Mouse (Mus musculus): ENCODE results near the gene Ahcyl1.

Ahcyl1 gene

DNA sequence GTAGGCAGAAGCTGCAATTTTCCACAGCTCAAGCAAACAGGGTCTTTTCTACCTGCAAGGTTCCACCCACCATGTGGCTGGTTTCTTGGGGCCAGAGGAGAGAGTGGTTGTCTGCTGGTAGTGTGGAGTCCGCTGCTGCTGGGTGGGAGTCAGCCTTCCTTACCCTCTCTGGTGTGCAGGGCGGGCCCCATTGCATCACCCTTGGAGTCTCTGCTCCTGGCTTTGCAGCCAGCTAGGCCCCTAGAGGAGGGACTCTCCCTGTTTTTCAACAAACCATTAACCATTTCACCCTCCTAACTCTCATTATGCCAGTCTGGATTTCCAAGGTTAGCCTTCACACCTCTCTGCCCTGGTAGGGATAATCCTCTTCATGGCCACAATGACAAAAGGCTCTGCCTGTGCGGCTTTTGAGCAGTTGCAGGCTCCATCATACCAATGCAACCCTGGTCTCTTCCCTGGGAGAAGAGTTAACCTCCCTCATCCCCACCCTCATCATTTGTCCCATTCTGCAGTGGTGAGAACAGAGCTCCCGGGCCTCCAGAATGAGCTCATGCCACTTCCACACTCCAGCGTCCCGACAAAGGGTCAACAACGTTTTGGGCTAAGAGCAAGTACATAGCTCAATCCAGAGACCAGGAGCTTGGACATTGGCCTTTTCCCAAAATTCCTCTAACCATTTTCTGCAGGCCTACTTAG, 7.5 kb upstream of the Ahcyl1 start:
- DNase-seq (ENCODE audit: low spot score): no peak

DNA sequence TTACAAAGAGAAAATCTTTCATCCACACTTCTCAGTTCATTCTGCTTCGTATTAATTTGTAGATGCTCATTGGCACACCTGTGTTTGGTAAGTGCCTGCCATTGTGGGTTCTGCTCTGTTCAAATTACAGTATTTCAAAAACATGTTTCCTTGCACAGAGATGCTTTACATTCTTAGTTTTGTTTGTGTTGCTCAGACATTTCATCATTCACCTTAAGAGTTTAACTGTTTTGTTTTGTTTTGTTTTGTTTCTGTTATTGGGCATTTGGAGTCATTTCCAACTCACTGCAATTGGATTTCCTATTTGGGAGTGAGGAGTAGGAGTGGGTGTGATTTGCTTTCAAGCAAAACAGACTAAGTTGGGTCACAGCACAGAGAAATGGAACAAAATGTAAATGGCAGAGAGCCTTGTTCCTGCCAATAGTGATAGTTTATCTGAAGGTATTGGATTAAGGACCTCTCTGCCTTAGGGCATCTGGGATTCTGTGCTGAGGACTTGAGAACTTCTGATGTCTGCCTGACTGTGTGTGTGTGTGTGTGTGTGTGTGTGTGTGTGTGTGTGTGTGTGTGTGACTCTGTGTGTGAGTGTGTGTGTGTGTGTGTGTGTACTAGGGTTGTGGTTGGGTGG, 5.5 kb upstream of the Ahcyl1 start:
- DNase-seq (ENCODE audit: low spot score): no peak

DNA sequence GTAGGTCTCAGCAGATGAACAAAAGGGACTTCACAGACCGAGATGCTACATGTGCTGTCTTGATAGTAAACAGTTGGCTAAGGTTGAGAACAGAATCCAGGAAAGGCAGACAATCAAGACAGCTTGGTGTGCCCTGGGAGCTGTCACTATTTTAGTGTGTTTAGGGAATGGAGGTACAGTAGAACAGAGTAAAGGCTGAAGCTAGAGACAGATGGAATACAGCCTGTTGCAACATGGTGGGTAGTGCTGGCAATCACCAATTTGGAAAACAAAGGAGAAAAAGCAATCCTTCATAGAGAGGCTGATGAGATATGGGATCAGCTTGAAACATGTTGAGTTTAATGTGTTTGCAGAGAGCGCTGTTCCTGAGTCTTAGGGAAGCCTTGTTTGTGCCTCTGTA, 4.3 kb upstream of the Ahcyl1 start:
- no peak for DNase-seq (ENCODE audit: low spot score)

DNA sequence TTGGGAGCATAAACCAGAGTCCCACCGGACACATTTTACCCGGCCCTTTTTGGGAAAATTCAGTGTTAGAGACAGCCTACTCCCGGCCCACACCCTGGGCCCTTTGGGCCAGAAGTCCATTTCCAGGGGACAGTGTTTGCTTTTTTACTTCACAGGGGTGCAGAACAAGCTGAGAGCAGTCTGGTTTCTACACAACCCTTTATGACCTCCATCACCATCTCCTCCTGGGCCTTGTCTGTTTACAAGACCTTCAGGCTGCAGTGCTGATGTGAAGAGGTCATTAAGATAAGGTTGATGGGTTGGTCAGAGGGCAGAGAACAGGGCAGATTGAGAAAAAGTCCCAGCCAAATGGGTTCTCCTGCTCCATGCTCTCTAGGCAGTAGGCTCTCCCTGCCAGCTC, 550 bp upstream of the Ahcyl1 start:
- DNase-seq (ENCODE audit: low spot score): no peak

DNA sequence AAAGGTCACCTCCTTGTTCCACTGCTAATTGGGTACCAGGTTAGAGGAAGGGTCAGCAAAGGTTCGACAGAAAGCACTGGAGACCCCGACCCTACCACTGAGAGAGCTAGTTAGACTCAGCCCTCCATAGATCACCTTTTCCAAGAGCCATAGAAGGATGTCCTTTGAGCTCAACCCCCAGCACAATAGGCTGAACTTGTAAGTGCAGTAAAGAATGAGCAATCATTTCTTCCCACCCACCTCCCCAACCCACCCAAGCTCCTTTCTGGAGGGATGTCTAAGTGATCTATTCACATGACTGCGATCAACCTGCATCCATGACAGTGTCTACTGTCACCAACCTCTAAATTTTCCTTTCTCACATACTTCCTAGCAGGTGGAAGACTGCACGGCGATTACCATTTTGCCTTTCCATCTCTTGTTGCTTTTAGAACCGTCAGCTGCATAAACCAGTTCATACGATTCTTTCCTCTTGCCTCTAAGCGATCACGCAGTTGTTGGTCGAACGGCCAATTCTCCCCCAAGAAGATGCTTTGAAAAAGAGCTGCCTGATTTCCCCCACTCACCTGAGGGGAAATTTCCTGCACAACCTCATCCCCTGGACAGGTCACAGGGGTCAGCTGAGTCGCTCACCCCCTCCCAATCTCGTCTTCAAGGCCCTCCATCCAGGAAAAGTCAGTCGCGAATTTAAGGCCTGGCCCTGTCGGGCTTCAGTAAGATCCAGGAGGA, 977 bp downstream of the Ahcyl1 start:
- DNase-seq (ENCODE audit: low spot score): no peak

DNA sequence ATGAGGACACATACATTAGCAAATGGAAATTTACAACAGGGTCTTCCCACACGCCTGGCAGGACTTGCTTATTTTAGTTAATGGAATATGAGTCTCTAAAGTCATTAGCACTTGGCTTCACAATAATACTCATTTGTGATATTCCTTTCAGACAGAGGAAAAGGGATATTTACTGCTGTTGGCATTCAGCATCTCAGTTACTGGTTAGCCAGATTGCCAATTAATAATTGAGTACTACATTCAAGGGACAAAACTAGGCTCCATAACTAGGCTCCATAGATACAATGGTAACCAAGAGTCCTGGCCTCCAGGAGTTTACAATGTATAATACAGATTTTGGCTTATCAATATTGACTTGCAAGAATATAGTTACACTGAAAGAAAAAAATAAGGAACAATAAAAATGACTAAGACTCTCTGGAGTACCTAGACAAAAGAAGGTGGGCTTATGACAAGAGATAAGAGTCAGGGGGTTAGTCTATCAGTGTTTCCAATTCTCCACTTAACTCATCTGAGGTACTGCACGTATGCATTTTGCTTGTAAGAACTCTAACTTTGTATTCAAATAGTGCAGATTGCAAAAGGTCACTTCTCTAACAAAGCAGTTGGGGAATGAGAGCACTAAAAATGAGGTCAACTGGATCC, 2.0 kb downstream of the Ahcyl1 start:
- DNase-seq (ENCODE audit: low spot score): no peak

DNA sequence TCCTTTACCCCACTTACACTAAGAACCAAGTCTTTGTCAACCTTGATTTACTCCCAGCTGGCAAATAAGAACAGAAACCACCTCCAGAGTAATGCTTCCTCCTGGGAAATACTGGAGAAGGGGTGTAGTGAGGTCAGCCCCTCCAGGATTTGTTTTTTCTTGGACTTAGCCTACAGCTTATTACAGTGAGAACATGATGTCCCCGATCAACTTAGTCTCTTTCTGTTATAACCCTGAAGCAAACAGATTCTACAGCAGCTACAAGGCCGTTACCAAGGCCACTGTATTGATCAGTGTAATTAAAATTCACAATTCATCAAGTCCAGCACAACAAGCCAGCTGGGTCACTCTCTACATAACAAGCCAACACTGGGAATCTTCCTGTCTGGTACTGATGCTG, 6.0 kb downstream of the Ahcyl1 start:
- no peak for DNase-seq (ENCODE audit: low spot score)

DNA sequence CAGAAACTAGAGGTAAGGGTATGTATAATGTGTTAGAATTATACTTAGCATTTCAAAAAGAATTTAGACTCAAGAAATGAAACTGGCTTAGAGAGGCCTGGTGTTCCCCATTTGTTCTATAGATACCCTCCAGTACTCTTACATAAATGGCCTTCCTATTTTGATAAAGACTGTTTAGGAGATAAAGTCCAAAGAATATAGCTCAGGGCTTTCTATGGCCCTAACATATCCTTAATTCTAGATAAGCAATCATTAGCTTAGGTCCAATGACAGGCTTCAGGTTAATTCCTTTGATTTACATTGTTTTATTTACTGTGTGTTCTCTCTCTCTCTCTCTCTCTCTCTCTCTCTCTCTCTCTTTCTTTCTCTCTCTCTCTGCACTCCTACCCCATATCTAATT, 7.1 kb downstream of the Ahcyl1 start:
- no peak for DNase-seq (ENCODE audit: low spot score)

DNA sequence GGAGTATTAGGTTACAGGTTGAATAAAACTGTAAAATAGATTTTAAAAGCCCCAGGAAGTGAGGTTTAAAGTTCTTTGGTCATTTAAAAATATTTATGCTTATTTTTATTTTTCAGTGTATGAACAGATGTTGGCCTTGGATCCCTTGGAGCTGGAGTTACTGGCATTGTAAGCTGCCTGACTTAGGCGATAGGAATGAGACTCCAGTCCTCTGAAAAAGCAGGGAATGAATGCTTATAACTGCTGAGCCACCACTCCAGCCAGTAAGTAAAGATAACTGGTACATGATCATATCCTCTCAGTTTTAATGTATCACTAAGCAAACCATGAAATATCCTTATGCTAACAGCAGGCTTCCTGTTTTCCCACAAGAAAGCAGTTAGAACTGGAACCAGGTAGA, 8.1 kb downstream of the Ahcyl1 start:
- no peak for DNase-seq (ENCODE audit: low spot score)

DNA sequence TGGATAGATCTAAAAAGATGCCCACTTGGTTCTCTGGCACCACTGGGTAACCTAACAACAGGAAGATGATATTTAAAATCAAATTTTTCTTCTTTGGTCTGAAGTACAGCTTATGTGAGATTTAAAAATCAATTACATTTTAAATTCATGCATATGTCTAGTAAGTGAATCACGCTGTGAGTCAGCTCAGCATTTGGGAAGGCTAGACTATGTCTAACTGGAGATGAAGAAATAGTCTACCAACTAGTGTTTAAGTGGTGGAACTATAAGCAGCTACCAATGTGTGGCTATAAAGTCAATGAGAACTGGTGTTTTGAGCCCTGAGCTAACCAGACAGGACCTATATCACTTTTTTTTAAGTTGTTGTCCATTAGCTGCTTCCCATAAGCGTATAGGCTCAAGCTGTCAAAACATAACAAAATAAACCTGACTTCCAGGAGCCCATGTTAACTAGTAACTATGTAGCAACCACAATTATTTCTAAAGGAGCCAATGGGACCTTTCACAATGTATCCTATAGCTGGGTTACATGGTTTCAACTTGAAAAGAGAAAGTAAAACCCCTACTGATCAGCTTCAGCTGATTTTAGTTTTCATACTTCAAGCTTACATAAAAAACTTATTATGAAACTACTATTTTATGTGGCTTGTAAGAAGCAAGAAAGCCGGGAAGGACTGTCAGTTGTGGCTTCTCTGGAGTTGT, 9.9 kb downstream of the Ahcyl1 start:
- no peak for DNase-seq (ENCODE audit: low spot score)

DNA sequence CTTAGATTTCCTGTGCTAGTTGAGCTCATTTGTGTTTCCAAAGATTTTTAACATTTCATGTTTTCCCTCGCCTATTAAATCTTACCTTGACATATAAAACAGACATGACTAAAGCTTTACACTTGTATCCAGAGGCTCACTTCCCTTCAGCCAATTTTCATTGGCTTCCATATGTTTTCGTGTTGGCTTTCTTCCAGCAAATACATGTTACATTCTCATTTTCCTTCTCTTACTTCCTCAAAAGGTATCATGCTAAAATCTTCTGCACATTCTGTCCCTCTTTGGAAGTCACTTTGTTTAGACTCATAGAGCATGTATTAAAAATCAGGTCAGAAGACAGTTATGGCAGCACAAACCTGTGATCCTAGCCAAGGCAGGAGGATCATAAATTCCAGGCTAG, 10.7 kb downstream of the Ahcyl1 start:
- no peak for DNase-seq (ENCODE audit: low spot score)

DNA sequence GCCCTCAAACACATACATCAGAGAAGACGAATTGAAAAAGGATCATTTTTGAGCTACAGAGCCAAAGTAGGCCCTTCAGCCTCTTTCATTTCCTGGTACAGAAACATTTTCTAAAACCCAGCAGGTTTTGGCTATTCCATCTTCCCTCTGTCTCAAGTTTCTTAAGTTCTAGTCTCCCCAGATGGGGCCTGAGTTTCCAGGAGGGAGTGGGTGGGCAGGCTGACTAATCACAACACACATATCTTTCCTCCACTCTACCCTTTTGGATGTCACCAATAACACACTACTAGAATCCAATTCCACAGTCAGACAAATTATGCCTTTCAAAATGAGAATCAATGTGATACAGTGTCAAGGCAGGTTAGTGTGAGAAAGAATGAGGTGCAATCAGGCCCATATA, 12.8 kb downstream of the Ahcyl1 start:
- DNase-seq (ENCODE audit: low spot score): no peak

DNA sequence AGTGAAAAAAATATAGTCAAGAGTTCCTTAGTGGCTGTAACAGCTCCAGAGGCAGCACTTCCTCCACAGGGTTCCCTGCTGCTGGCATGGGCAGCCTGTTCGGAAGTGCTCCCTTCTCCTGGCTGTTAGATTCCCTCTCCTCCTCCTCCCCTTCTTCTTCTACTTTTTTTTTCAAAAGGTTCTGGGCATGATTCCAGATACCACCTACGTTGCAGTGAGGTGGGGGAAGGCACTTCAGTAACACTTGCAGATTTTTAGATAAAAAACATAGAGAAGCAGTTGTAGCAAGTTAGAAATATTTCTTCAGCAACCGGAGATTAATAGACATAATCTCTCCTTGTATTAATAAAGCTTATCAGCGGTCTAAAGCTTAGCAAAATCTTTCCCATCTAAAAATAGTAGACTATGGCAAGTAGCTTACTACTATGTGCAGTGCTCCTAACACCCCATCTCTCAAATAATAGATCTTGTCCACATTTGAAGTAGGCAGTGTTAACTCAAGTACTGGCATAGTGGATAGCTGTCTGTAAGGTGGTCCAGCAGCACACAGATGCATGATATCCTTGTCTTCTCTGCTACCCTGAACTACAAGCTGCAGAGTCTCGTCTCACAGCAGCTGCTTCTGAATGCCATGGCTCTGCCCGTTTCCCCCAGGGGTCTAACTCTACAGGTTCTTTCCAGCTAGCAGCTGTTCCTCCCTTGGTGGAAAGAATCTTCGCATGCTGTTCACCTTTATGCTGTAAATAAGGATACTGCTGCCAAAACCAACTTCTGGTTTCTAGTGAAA, 15.4 kb downstream of the Ahcyl1 start:
- DNase-seq (ENCODE audit: low spot score): no peak

DNA sequence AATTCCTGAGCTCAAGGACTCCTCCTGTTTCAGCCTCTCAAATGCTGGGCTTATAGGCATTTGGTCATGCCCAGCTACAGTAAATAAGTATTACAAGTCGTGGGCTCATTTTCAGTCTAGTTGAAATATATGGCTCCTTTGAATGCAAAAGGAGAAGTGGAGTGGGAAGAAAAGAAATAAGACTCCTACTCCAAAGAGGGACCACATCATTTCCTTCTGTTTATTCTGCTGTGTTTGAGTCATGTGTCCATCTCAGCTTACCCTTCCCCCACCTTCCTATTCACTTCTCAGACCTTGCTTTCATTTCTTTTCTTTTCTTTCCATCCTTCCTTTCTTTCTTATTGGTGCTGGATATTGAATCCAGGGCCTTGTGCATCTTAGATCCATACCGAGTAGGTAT, 24.9 kb downstream of the Ahcyl1 start:
- no peak for DNase-seq (ENCODE audit: low spot score)

DNA sequence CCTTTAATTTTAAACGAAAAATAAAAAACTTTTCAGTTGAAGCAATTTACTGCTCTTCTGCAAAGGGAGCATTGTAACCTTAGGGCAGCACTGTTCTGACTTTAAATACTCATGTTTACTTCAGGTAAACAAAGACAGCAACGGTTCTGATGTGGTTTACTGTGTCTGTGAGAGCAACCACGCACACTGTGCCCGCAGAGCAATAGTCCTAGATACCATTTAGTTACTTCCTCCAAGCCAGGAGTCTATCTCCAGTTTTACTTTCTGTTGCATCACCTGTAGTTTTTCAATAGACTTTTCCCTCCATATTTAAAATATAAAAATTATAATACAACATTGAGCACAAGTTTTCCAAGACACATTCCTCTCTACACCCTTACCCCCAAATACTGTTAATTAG, 25.9 kb downstream of the Ahcyl1 start:
- DNase-seq (ENCODE audit: low spot score): no peak

DNA sequence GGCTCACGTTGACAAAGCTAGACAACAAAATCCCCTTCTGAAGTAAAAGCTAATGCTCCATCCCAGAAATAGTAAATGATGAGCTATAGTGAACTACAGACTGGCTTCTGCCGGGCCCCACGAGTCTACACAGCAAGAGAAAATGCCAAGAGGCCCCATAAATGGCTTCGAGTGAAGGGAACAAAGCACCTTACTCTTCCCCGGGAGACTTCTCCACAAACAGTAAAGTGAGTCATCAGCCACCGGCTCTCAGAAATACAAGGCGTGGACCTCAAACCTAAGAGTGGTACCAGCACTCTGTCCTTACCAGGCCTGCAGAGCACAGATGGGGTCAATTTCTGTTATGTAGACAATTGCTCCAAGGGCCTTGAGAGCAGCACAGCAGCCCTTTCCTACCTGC, 27.6 kb downstream of the Ahcyl1 start:
- DNase-seq (ENCODE audit: low spot score): no peak

DNA sequence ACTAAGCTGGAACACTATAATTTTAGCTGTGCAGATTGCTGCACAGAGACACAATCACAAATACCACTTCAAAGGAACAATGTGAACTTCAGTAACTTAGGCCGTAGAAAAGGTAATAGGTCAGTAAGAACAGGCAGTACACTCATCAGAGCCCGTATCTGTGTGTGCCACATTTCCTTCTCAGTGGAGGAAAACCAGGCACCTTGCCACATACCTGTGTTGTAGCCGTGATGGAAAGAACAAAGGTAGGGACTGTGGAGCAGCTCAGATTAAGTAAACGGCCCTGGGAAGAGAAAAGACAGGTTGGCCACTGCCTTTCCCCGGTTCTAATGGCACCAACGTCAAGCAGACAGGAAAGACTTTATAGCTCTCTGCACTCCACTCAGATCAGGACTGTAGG, 28.9 kb downstream of the Ahcyl1 start:
- DNase-seq (ENCODE audit: low spot score): no peak

DNA sequence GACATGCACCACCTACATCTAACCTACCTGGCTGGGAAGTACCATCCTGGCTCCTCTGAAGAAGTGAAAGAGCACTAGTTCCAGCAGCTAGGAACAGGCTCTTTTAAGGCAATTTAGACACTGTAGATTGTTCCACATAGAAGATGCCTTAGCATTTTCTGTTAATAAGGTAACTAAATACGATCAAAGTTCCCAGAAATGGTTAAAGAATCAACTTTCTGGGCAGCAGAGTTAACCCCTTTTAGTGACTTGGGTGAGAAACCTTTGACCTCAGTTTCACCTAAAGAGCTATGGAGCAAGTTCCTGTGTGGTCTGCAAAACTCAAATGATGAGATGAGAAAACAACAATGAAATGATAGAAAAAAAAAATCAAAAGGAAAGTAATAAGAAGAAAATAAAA, 31.7 kb downstream of the Ahcyl1 start:
- DNase-seq (ENCODE audit: low spot score): no peak

DNA sequence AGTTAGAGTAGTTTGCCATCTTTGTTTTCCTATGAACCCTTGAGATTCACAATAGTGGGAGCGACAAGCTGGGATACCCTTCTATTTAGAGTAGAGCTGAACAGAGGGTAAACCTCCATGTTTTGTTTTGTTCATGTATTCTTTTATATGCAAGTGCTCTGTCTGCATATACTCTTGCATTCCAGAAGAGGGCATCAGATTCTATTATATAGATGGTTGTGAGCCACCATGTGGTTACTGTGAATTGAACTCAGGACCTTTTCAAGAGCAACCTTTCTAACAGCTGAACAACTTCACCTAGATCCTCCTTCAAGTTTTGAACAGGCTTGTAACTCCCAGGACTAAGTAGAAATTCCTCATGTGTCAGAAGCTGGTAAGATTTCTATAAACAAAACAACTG, 37.4 kb downstream of the Ahcyl1 start:
- DNase-seq (ENCODE audit: low spot score): no peak

DNA sequence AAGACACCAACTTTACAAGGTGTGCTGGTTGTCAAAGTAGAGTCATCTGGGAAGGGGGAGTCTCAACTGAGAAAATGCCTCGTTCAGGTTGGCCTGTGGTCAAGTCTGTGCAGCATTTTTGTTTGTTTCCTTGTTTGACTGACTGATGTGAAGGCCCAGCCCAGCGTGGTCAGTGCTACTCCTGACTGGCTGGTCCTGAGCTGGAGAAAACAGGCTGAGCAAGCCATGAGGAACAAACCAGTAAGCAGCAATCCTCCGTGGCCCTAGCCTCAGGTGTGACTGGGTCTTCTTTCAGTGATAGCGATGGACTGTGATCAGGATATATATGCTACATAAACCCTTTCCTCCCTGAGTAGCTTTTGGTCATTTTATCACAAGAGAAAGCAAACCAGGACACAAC, 39.5 kb downstream of the Ahcyl1 start:
- no peak for DNase-seq (ENCODE audit: low spot score)

DNA sequence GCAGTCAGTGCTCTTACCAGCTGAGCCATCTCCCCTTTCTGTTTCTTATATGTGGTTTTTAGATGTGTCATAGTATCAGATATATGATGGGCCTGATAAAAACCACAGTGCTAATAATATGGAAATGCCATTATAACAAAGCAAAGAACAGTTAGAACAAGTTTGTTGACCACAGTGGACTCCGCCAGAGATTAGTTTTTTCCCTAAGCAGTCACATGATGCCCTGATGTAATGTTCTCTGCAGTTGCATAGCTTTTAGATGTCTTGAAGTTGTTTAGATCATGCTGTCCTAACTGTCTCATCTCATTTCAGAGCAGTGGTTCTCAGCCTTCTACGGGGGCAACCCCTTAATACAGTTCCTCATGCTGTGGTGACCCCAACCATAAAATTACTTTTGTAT, 40.2 kb downstream of the Ahcyl1 start:
- DNase-seq (ENCODE audit: low spot score): no peak

DNA sequence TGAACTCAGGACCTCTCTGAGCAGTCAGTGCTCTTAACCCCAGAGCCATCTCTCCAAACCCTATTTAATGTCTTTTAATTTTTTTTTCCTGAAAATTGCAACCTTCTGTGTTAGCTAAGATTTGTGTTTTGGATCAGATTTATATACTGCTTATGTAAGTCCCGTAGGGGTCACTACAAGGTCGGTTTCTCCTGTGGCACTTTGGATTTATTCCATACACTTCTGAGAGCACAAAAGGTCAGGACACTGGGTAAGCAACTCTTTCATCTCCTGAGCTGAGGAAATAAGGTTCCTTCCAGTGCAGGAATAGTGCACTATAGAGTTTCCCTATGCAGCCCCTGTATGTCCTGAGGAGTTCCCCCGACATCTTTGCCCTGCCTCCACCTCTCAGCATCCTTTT, 40.9 kb downstream of the Ahcyl1 start:
- no peak for DNase-seq (ENCODE audit: low spot score)
